Mouse (Mus musculus) small intestine, adult 2 months (tissue): Measurements from ENCODE around the gene Zmynd10.

Source experiments
- CTCF ChIP-seq: fragments of 200-500 bp; IDR thresholded peaks from 2 replicates; pipeline ENCODE4 v1.5.1; 2012; ENCODE audit warnings: low read depth, mild to moderate bottlenecking, control low read depth, inconsistent platforms, low read length, moderate library complexity, mixed read lengths; ENCODE audit not compliant: insufficient replicate concordance, insufficient read length; ENCODE audit errors: extremely low read depth
- POLR2A ChIP-seq: fragments of 200-500 bp; IDR thresholded peaks from 2 replicates; pipeline ENCODE4 v1.6.1; 2012; ENCODE audit warnings: low read depth, mild to moderate bottlenecking, control low read depth, inconsistent platforms, low read length, moderate library complexity

DNA sequence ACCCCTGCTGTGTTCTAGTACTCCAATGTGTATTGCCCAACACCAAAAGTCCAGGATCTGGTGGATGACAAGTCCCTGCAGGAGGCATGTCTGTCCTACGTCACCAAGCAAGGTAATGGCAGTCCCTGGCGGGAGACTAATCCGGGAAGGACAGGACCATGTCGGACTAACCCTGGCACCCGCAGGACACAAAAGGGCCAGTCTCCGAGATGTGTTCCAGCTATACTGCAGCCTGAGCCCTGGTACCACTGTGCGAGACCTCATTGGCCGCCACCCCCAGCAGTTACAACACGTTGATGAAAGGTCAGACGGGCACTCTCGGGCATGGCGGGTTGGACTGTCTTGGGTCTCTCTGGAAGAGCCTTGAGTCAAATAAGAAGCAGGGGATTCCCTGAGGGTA lies 2.4 kb upstream of the Zmynd10 start:
- TF ChIP-seq CTCF (no peak), POLR2A (no peak)
